Mouse (Mus musculus) intestine, embryonic 14.5 days (tissue): ENCODE results near the gene Rfc4. TPM values are rescaled to one million over a fixed set of nuclear protein-coding genes. Genes with fewer than 3 reads are reported as not detected.

ENCODE experiments used
- ATAC-seq: fragments of 200-750 bp; cut with Nextera tagmentation; replicated peaks from 2 replicates; pipeline ENCODE4 v1.8.0; 2017; ENCODE audit warnings: low read depth, moderate number of reproducible peaks, moderate TSS enrichment, moderate library complexity; ENCODE audit not compliant: low FRiP score, low TSS enrichment
- DNase-seq: peaks from one replicate; pipeline ENCODE4 v3.0.0-alpha.2; 2018; ENCODE audit warnings: low spot score
- H3K27ac ChIP-seq: fragments of 300-500 bp; sonication (generic); 2 replicates; pipeline ENCODE4 v1.5.1; 2014; ENCODE audit warnings: low read depth, mild to moderate bottlenecking, control low read depth
- H3K27me3 ChIP-seq: fragments of 300-500 bp; sonication (generic); replicated peaks from 2 replicates; pipeline ENCODE4 v1.6.1; 2014; ENCODE audit warnings: low read length, control low read depth; ENCODE audit not compliant: control insufficient read depth, insufficient read depth
- H3K36me3 ChIP-seq: fragments of 300-500 bp; sonication (generic); 2 replicates; pipeline ENCODE4 v1.6.1; 2014; ENCODE audit warnings: low read length, control low read depth; ENCODE audit not compliant: control insufficient read depth, insufficient read depth
- H3K4me1 ChIP-seq: fragments of 300-500 bp; sonication (generic); replicated peaks from 2 replicates; pipeline ENCODE4 v1.6.1; 2014; ENCODE audit warnings: low read length, control low read depth, mixed read lengths; ENCODE audit not compliant: control insufficient read depth, insufficient read depth
- H3K4me2 ChIP-seq: fragments of 300-500 bp; sonication (generic); 2 replicates; pipeline ENCODE4 v1.6.1; 2014; ENCODE audit warnings: low read length
- H3K4me3 ChIP-seq: fragments of 300-500 bp; sonication (generic); 2 replicates; pipeline ENCODE4 v1.5.1; 2014; ENCODE audit warnings: low read depth, low read length, control low read depth, mixed read lengths
- H3K9ac ChIP-seq: fragments of 300-500 bp; sonication (generic); 2 replicates; pipeline ENCODE4 v1.6.1; 2014; ENCODE audit warnings: mild to moderate bottlenecking, low read length
- H3K9me3 ChIP-seq: fragments of 300-500 bp; sonication (generic); 2 replicates; pipeline ENCODE4 v1.6.1; 2016; ENCODE audit warnings: low read length, control low read depth; ENCODE audit not compliant: control insufficient read depth
- WGBS: fragments of 180-500 bp; shearing (Covaris S2); extraction: QIAGEN DNeasy Blood & Tissue Kit; methylation state at CpG from one replicate; pipeline ENCODE4 v1.1.7; 2014; 5-methylcytosine and 5-hydroxymethylcytosine counted together
- polyA plus RNA-seq: library from polyadenylated mRNA; unstranded; fragments of >200 nt; fragmentation: Nextera tagmentation; extraction: Ambion mirVana; gene quantifications from 2 replicates; pipeline ENCODE4 v1.2.1, GENCODE M21; 2014

Gene Rfc4
- polyA plus RNA-seq, 1 experiment from 2014 or later: 126 TPM

GRCm38 (mm10) chr16:23146280-23146679 lies 18.7 kb upstream of the Rfc4 start, which contains the start of gene Adipoq:
Gene Adipoq, plus strand, starts transcription at chr16:23146536.
- 90% methylated on average over 3 of the region's 3 CpGs for WGBS
- no peak within 1 kb of the TSS for H3K4me2 ChIP-seq
- no peak within 1 kb of the TSS for H3K4me3 ChIP-seq
- H3K36me3 ChIP-seq: no peaks in the 10 kb centered on the region
- no peak for ATAC-seq
- H3K27ac ChIP-seq: no peak within 1 kb of the TSS
- no peaks in the 10 kb centered on the region for H3K9me3 ChIP-seq
- no peaks in the 10 kb centered on the region for H3K27me3 ChIP-seq
- no peak for DNase-seq
- H3K9ac ChIP-seq: no peak within 1 kb of the TSS
- no peaks in the 10 kb centered on the region for H3K4me1 ChIP-seq

- Histone ChIP-seq H3K27me3 (no peaks in the 10 kb centered on the region), H3K4me3 (no peak overlapping the region), H3K27ac (no peak overlapping the region), H3K4me2 (no peak overlapping the region), H3K9ac (no peak overlapping the region), H3K4me1 (no peaks in the 10 kb centered on the region), H3K9me3 (no peaks in the 10 kb centered on the region), H3K36me3 (no peaks in the 10 kb centered on the region)
- WGBS: 83% methylated on average over 5 of the region's 5 CpGs
- no peak for ATAC-seq
- DNase-seq: no peak
These were observed 17.7 kb upstream of the Rfc4 start for GRCm38 (mm10) chr16:23145211-23145610.

- H3K27ac ChIP-seq: no peak overlapping the region
- no peak overlapping the region for H3K4me2 ChIP-seq
- no peak overlapping the region for H3K4me3 ChIP-seq
- H3K27me3 ChIP-seq: no peaks in the 10 kb centered on the region
- DNase-seq: no peak
- H3K4me1 ChIP-seq: no peaks in the 10 kb centered on the region
- no peaks in the 10 kb centered on the region for H3K36me3 ChIP-seq
- H3K9ac ChIP-seq: no peak overlapping the region
- WGBS: 85% methylated on average over 7 of the region's 7 CpGs
- H3K9me3 ChIP-seq: no peaks in the 10 kb centered on the region
- no peak for ATAC-seq
These were observed 16.8 kb upstream of the Rfc4 start for GRCm38 (mm10) chr16:23144326-23144725.

- DNase-seq: no peak
- Histone ChIP-seq H3K9me3 (no peaks in the 10 kb centered on the region), H3K4me3 (no peak overlapping the region), H3K4me2 (no peak overlapping the region), H3K4me1 (no peaks in the 10 kb centered on the region), H3K27ac (no peak overlapping the region), H3K36me3 (no peaks in the 10 kb centered on the region), H3K27me3 (no peaks in the 10 kb centered on the region), H3K9ac (no peak overlapping the region)
- 98% methylated on average over 3 of the region's 3 CpGs for WGBS
- ATAC-seq: no peak
These were observed 13.4 kb upstream of the Rfc4 start for GRCm38 (mm10) chr16:23140911-23141310.

GRCm38 (mm10) chr16:23136406-23136970 lies 9.0 kb upstream of the Rfc4 start:
- no peak overlapping the region for H3K4me3 ChIP-seq
- H3K9ac ChIP-seq: no peak overlapping the region
- DNase-seq (no peak), ATAC-seq (no peak)
- 61% methylated on average over 4 of the region's 4 CpGs for WGBS
- no peaks in the 10 kb centered on the region for H3K36me3 ChIP-seq
- no peak overlapping the region for H3K4me2 ChIP-seq
- no peak overlapping the region for H3K27ac ChIP-seq
- no peaks in the 10 kb centered on the region for H3K9me3 ChIP-seq
- no peaks in the 10 kb centered on the region for H3K27me3 ChIP-seq
- H3K4me1 ChIP-seq: no peaks in the 10 kb centered on the region

GRCm38 (mm10) chr16:23135421-23136149 lies 8.0 kb upstream of the Rfc4 start:
- H3K4me2 ChIP-seq: no peak overlapping the region
- H3K36me3 ChIP-seq: no peaks in the 10 kb centered on the region
- no peak overlapping the region for H3K4me3 ChIP-seq
- H3K27ac ChIP-seq: no peak overlapping the region
- no peaks in the 10 kb centered on the region for H3K9me3 ChIP-seq
- H3K9ac ChIP-seq: no peak overlapping the region
- ATAC-seq: no peak
- H3K27me3 ChIP-seq: no peaks in the 10 kb centered on the region
- DNase-seq: no peak
- WGBS: 19% methylated on average over 11 of the region's 11 CpGs
- H3K4me1 ChIP-seq: no peaks in the 10 kb centered on the region

GRCm38 (mm10) chr16:23132336-23132735 lies 4.8 kb upstream of the Rfc4 start:
- Histone ChIP-seq H3K4me1 (peaks cover 4% of the 10 kb centered on the region), H3K36me3 (no peaks in the 10 kb centered on the region), H3K4me2 (no peak overlapping the region), H3K9me3 (no peaks in the 10 kb centered on the region), H3K4me3 (no peak overlapping the region), H3K27me3 (no peaks in the 10 kb centered on the region), H3K9ac (no peak overlapping the region), H3K27ac (no peak overlapping the region)
- 90% methylated on average over 1 of the region's 1 CpGs for WGBS
- DNase-seq (no peak), ATAC-seq (no peak)

- Histone ChIP-seq H3K9ac (no peak overlapping the region), H3K36me3 (no peaks in the 10 kb centered on the region), H3K27me3 (no peaks in the 10 kb centered on the region), H3K4me2 (no peak overlapping the region), H3K27ac (no peak overlapping the region), H3K9me3 (no peaks in the 10 kb centered on the region), H3K4me1 (peaks cover 10% of the 10 kb centered on the region), H3K4me3 (no peak overlapping the region)
- no peak for DNase-seq
- ATAC-seq: no peak
- WGBS: 86% methylated on average over 3 of the region's 3 CpGs
These were observed 2.8 kb upstream of the Rfc4 start for GRCm38 (mm10) chr16:23130303-23130702.

GRCm38 (mm10) chr16:23127311-23127672 lies 245 bp downstream of the Rfc4 start:
- peak overlapping the region; percentile 96 for H3K4me2 ChIP-seq
- no peaks in the 10 kb centered on the region for H3K27me3 ChIP-seq
- H3K4me3 ChIP-seq: peak overlapping the region; percentile 81
- H3K27ac ChIP-seq: peak overlapping the region; percentile 98
- peaks cover 10% of the 10 kb centered on the region for H3K4me1 ChIP-seq
- no peaks in the 10 kb centered on the region for H3K9me3 ChIP-seq
- ATAC-seq (no peak; the same call in 1 of the 2 replicates), DNase-seq (no peak)
- peaks cover 17% of the 10 kb centered on the region for H3K36me3 ChIP-seq
- whole genome bisulfite sequencing: 0% methylated on average over 4 of the region's 4 CpGs
- H3K9ac ChIP-seq: peak overlapping the region; percentile 95
